Mouse (Mus musculus) cerebellum, adult 11 months (tissue): ENCODE measurements around the gene Flrt1.

Experiments used
- DNase-seq: peaks from one replicate; pipeline ENCODE4 v3.0.0; 2022

Flrt1 gene

GRCm38 (mm10) chr19:7105544-7105943 is at the start of gene Flrt1:
Flrt1 (minus strand) TSS chr19:7105729.
- DNase-seq: no peak

DNA sequence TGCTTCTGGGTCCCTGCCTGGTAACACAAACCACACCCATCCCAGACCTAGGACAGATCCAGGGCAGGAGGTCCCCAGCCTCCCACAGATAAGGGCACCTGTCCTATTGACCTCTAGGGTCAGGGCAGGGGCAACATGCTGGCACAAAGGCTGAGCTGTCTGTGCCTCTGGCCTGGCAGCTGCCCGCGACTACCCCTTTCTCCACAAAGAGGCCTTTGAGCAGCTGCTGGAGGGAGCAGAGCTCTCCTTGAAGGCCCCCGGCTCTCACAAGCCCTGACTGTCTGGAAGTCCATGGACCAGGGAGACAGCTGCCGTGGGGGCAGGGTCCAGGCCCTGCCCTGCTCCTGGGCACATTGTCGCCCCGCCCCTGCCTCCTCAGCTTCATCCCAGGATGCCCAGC is 49.7 kb upstream of the Flrt1 start:
- DNase-seq: no peak

DNA sequence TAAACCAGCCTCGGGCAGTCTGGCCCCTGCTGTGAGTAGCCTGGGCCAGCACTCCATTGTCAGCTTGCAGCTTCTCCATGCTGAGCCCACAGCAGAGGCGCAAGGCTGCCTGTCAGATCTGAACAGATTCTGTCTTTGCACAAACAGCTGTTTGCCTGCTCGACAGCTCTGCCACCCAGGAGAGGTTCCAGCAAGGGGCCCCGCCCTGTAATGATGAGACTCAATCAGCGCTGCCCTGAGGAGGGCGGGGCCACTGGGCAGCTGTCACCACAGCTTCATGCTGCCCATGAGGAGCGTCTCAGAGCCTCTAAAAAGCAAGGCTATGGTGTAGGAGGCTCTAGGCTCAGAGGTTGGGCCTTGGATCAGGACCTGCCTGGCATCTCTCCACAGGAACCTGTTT is 47.7 kb upstream of the Flrt1 start:
- DNase-seq: no peak

- DNase-seq: no peak
Observed at GRCm38 (mm10) chr19:7151927-7152653, 46.6 kb upstream of the Flrt1 start.

DNA sequence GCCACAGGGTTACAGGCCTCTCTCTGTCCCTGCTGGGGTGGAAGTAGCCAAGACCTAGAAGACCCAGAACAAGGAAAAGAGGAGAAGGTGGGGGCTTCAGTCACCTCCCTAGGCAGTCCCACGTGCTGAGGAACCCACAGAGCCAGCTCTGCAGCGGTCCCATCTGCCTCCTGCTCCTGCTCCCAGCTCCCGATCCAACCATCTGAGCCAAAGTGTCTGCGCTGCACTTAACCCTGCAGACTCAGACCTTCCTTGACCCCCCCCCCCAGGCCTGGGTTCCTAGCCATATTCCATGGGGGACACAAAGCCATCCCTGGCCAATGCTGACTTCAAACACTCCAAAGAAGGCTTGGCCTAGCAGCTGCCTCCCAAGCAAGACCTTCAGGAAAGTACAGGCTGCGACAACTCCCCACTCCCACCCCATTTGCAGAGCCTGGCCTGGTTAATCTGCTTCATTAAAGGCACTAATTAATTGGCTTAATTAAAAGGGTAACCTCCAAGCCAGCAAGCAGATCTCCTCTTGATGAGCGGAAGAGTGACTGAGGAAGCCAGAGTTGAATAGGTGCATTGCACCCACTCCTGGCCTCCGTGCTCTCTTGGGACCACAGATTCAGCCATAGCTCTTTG is 45.9 kb upstream of the Flrt1 start:
- DNase-seq: no peak

- DNase-seq: no peak
Observed at GRCm38 (mm10) chr19:7149158-7149685, 43.7 kb upstream of the Flrt1 start.

- no peak for DNase-seq
Observed at GRCm38 (mm10) chr19:7148541-7149085, 43.1 kb upstream of the Flrt1 start.

DNA sequence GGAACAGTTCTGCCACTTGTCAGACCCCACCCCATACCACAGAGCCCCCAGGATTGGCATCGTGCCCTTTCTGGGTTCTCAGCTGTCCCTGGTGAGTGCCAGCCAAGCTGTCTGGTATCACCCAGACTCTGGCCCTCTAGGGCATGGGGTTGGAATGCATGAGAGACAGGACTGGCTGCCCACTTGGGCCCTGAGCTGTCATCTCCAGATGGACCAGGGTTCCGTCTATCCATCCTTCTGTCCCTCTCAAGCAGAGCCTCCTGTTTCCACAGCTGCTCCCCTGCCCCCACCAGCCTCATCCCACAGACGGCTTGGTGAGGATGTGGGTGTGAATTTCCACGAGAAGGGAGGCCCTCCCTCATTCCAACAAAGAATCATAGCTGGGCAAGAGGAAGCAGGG is 42.6 kb upstream of the Flrt1 start:
- DNase-seq: no peak

DNA sequence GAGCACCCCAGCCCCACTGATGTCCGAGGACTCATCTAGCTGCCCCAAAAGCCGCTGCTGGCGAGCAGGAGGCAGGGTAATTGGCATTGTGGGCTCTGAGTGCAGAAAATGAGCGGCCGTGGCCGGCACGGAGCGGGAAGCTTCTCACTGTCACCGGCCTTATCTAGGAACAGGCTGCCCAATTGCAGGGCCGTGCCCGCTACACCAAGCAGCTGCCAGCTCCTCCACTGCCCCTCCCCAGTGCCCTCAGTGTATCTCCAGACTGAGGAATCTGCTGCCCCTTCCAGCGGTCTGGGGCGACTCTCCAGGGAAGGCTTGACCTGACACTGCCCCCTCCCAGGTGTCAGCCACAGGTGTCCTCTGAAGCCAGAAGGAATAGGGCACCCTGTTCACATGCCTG is 40.8 kb upstream of the Flrt1 start:
- DNase-seq: no peak

- no peak for DNase-seq
Observed at GRCm38 (mm10) chr19:7144458-7144857, 38.9 kb upstream of the Flrt1 start.

GRCm38 (mm10) chr19:7143854-7144253 is 38.3 kb upstream of the Flrt1 start:
- no peak for DNase-seq

DNA sequence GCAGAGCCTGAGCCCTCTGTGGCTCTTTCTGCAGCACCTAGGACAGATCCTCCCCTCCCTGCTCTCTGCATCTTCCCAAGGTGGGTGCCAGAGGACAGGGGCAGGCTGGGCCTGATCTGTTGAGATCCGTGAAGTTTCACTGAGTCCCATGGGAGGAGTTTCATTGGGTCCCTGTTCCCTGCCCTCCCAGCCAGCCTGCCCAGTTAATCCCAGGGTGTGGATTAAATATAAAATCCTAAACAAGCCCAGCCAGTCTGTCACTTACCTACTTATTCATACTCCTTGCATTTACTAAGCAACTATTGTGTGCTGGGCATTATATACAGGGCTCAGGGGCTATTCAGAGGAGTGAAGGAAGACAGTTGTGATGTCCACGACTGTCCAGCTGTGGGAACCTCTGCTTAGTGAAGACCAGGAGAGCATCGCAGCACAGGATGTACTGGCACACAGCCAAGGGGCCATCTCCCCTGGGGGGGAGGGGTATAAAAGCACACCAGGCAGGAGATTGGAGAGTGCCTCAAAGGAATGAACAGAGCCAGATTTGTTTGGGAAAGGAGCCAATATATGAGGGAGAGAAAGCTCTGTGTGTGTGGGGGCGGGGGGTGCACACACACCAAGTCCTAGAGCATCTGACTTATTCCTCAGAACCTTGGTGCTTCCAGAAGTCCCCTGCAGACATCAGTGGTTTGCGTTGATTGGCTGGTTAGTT is 36.8 kb upstream of the Flrt1 start:
- DNase-seq: no peak

GRCm38 (mm10) chr19:7140856-7141421 is 35.4 kb upstream of the Flrt1 start:
- DNase-seq: no peak

GRCm38 (mm10) chr19:7140373-7140772 is 34.8 kb upstream of the Flrt1 start:
- DNase-seq: no peak

GRCm38 (mm10) chr19:7139321-7139720 is 33.8 kb upstream of the Flrt1 start:
- DNase-seq: no peak

GRCm38 (mm10) chr19:7138327-7138726 is 32.8 kb upstream of the Flrt1 start:
- DNase-seq: no peak

DNA sequence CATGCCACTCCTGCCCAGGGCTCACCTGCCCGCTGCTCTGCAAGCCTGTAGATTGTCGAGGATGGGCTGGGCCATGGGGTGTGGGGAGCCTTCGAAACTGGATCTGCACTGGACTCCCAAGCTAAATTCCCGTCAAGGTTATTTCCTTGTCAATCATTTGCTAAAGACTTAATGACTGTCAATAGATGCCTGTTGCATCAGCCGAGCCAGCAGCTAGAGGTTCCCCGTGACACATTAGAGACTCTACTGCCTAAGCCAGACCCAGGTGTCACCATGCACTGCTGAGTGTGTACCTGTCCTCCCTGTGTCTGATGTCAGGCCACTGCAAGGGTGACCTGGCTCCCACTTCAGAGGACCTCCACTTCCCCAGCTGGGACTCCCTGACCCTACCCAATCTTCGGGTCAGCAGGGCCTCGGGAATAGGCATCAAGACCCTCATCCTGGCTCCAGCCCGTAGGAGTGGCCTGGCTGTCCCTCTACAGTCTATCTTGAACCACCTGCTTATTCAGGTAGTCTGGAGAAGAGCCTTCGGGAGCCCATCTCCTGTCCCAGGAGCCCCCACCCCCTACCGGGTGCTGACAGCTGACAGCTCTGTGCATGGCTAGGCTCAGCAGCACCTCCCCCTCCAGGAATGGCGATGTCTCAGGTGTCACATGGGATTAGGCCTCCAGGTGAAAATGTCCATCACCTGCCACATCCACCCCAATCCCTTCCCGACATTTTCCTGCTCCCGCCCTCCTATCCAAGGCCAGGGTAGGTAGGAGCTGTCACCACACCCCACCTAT is 31.4 kb upstream of the Flrt1 start:
- no peak for DNase-seq

DNA sequence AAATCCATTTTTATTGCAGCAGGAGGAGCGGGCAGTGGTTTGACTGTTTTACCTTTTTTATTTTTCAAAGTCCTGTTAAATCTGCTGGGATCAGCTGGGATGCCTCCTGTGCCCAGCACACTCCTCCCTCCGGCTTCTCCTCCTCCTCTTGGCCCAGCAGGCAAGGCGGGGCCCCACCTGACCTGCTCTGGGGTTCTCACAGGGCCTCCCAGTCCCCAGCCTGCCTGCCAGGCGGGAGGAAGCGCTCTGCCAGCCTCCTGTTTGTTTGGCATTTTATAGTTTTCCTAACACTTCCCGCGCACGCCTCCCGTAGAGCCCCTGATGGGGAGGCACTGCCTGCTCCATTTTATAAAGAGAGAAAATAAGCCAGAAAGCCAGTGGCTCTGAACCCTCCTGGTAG is 30.5 kb upstream of the Flrt1 start:
- peak; percentile 69 for DNase-seq

GRCm38 (mm10) chr19:7135525-7135924 is 30.0 kb upstream of the Flrt1 start:
- DNase-seq: peak; percentile 58

GRCm38 (mm10) chr19:7134631-7135091 is 29.1 kb upstream of the Flrt1 start:
- DNase-seq: no peak

- DNase-seq: no peak
Observed at GRCm38 (mm10) chr19:7133436-7133835, 27.9 kb upstream of the Flrt1 start.

DNA sequence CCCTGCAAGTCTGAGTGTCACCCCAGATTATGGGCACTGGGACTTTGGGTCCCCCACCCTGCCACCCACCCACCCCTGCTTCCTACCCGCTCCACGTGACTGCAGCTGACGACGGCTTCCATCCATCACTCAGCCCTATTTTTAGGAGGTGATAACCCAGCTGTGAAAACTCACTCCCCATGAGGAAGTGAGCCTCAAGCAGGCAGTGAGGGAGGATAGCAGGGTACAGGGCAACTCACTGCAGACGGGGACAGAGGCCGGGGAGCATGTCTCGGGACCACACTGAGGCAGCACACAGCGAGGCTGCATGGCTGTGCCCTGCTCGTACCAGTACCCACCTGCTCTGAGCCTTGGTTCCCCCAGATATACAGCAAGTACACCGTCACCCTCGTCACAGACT is 24.8 kb upstream of the Flrt1 start:
- DNase-seq: no peak
